Mouse (Mus musculus): ENCODE data around the gene Pea15a. TPM values are rescaled to one million over a fixed set of nuclear protein-coding genes. Genes with fewer than 3 reads are reported as not detected.

Gene Pea15a
- polyA plus RNA-seq, 1 experiment from 2014 or later: 121 TPM

DNA sequence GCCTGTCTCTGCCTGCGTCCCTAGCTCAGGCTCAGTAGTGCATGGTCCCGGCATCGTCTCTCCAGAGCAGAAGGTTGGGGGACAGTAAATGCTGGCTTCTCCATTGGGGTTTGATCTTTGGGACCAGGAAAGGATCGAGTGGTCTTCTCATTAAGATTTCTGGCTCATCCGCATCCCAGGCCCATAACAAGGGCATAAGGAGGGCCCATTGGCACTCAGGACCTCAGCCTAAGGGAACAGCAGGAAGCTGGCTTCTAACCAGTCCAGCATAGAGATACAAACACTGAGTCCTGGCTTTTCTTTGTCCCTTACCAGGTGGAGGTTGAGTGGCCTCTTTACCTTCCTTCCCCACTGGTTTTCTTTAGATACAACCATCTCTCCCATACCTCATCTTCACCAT lies 8.8 kb downstream of the Pea15a start:
- Histone ChIP-seq H3K27me3 (ENCODE audit: control insufficient read depth, insufficient read depth, low read length) (no peaks in the 10 kb centered on the region), H3K4me1 (ENCODE audit: control insufficient read depth, insufficient read depth, low read length) (peaks cover 2% of the 10 kb centered on the region), H3K27ac (replicated peaks; ENCODE audit: low read depth, low read length) (no peak overlapping the region), H3K36me3 (replicated peaks; ENCODE audit: control insufficient read depth, insufficient read depth, low read depth, low read length) (peaks cover 16% of the 10 kb centered on the region), H3K9ac (replicated peaks; ENCODE audit: low read length) (no peak overlapping the region), H3K9me3 (replicated peaks; ENCODE audit: control insufficient read depth, low read length) (no peaks in the 10 kb centered on the region), H3K4me3 (ENCODE audit: low read depth, low read length) (no peak overlapping the region), H3K4me2 (ENCODE audit: low read depth, low read length) (no peak overlapping the region)
- ATAC-seq (replicated peaks; ENCODE audit: insufficient number of reproducible peaks, low FRiP score, low TSS enrichment, low read depth): no peak
- DNase-seq (ENCODE audit: low spot score): no peak
- 91% methylated on average over 5 of the region's 5 CpGs for WGBS

- Histone ChIP-seq H3K36me3 (replicated peaks; ENCODE audit: control insufficient read depth, insufficient read depth, low read depth, low read length) (peaks cover 16% of the 10 kb centered on the region), H3K27ac (replicated peaks; ENCODE audit: low read depth, low read length) (no peak overlapping the region)
- ATAC-seq (replicated peaks; ENCODE audit: insufficient number of reproducible peaks, low FRiP score, low TSS enrichment, low read depth): no peak
Observed at GRCm38 (mm10) chr1:172197146-172197545, 9.5 kb downstream of the Pea15a start.

DNA sequence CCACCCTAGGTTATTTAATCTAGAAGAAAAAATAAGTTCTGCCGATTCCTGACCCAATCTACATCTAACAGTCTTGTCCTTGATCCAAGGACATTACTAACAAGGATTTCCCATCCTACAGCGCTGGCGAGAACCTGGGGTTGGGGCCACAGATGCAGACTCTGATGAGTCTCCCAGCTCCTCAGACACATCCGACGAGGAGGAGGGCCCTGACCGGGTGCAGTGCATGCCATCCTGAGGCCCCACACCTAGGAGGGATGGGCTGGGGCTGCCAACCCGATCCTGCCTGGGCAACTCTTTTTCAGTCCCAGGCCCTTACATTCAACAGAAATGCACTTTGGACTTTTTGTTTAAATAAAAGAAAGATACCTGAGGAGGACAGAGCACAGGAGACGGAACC lies 12.2 kb downstream of the Pea15a start:
- no peak overlapping the region for H3K4me2 ChIP-seq (ENCODE audit: low read depth, low read length)
- DNase-seq (ENCODE audit: low spot score): no peak

More at GRCm38 (mm10) chr1:172197146-172197545, 9.5 kb downstream of the Pea15a start:
- Histone ChIP-seq H3K4me1 (ENCODE audit: control insufficient read depth, insufficient read depth, low read length) (no peaks in the 10 kb centered on the region; the same call in 1 of the 2 replicates), H3K9ac (replicated peaks; ENCODE audit: low read length) (no peak overlapping the region), H3K4me3 (ENCODE audit: low read depth, low read length) (no peak overlapping the region), H3K4me2 (ENCODE audit: low read depth, low read length) (no peak overlapping the region), H3K9me3 (replicated peaks; ENCODE audit: control insufficient read depth, low read length) (no peaks in the 10 kb centered on the region), H3K27me3 (ENCODE audit: control insufficient read depth, insufficient read depth, low read length) (no peaks in the 10 kb centered on the region)
- no peak for DNase-seq (ENCODE audit: low spot score)
- 82% methylated on average over 3 of the region's 3 CpGs for WGBS

GRCm38 (mm10) chr1:172192217-172192616 lies 14.4 kb downstream of the Pea15a start:
- Histone ChIP-seq H3K27me3 (ENCODE audit: control insufficient read depth, insufficient read depth, low read length) (no peaks in the 10 kb centered on the region), H3K9ac (replicated peaks; ENCODE audit: low read length) (no peak overlapping the region), H3K27ac (replicated peaks; ENCODE audit: low read depth, low read length) (no peak overlapping the region), H3K36me3 (replicated peaks; ENCODE audit: control insufficient read depth, insufficient read depth, low read depth, low read length) (peaks cover 14% of the 10 kb centered on the region), H3K4me3 (ENCODE audit: low read depth, low read length) (no peak overlapping the region), H3K9me3 (replicated peaks; ENCODE audit: control insufficient read depth, low read length) (no peaks in the 10 kb centered on the region), H3K4me2 (ENCODE audit: low read depth, low read length) (no peak overlapping the region), H3K4me1 (ENCODE audit: control insufficient read depth, insufficient read depth, low read length) (no peaks in the 10 kb centered on the region)
- WGBS: 93% methylated on average over 3 of the region's 3 CpGs
- DNase-seq (ENCODE audit: low spot score): no peak
- ATAC-seq (replicated peaks; ENCODE audit: insufficient number of reproducible peaks, low FRiP score, low TSS enrichment, low read depth): no peak

More for the DNA sequence above, 12.2 kb downstream of the Pea15a start:
- Histone ChIP-seq H3K27ac (replicated peaks; ENCODE audit: low read depth, low read length) (no peak overlapping the region), H3K4me1 (ENCODE audit: control insufficient read depth, insufficient read depth, low read length) (no peaks in the 10 kb centered on the region), H3K27me3 (ENCODE audit: control insufficient read depth, insufficient read depth, low read length) (no peaks in the 10 kb centered on the region), H3K4me3 (ENCODE audit: low read depth, low read length) (no peak overlapping the region), H3K9me3 (replicated peaks; ENCODE audit: control insufficient read depth, low read length) (no peaks in the 10 kb centered on the region), H3K36me3 (replicated peaks; ENCODE audit: control insufficient read depth, insufficient read depth, low read depth, low read length) (peaks cover 20% of the 10 kb centered on the region), H3K9ac (replicated peaks; ENCODE audit: low read length) (no peak overlapping the region)
- WGBS: 86% methylated on average over 8 of the region's 8 CpGs
- no peak for ATAC-seq (replicated peaks; ENCODE audit: insufficient number of reproducible peaks, low FRiP score, low TSS enrichment, low read depth)

DNA sequence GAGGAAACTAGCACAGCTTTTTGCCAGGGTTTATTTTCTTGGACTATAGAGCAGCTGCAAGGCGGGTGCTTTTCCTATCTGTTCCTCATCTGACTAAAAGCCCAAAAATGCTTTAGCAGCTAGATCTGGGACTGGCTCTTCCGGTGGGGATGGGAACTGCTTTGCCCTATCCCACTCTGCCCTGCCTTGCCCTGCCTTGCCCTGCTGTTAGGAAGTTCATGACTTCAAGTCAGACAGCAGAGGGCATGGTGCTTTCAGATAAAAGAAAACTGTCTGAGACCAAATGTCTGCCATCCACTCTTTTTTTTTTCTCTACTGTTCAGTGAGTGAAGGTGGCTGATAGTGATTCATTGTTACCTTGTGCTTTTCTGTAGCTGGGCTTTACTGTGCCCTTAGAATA lies 15.0 kb downstream of the Pea15a start:
- H3K27ac ChIP-seq (replicated peaks; ENCODE audit: low read depth, low read length): no peak overlapping the region
- WGBS: 91% methylated on average over 2 of the region's 2 CpGs
- H3K36me3 ChIP-seq (replicated peaks; ENCODE audit: control insufficient read depth, insufficient read depth, low read depth, low read length): peaks cover 15% of the 10 kb centered on the region
- H3K4me1 ChIP-seq (ENCODE audit: control insufficient read depth, insufficient read depth, low read length): no peaks in the 10 kb centered on the region
- no peak overlapping the region for H3K4me2 ChIP-seq (ENCODE audit: low read depth, low read length)
- no peak overlapping the region for H3K4me3 ChIP-seq (ENCODE audit: low read depth, low read length)
- H3K9me3 ChIP-seq (replicated peaks; ENCODE audit: control insufficient read depth, low read length): no peaks in the 10 kb centered on the region
- H3K27me3 ChIP-seq (ENCODE audit: control insufficient read depth, insufficient read depth, low read length): no peaks in the 10 kb centered on the region
- ATAC-seq (replicated peaks; ENCODE audit: insufficient number of reproducible peaks, low FRiP score, low TSS enrichment, low read depth) (no peak), DNase-seq (ENCODE audit: low spot score) (no peak)
- no peak overlapping the region for H3K9ac ChIP-seq (replicated peaks; ENCODE audit: low read length)

DNA sequence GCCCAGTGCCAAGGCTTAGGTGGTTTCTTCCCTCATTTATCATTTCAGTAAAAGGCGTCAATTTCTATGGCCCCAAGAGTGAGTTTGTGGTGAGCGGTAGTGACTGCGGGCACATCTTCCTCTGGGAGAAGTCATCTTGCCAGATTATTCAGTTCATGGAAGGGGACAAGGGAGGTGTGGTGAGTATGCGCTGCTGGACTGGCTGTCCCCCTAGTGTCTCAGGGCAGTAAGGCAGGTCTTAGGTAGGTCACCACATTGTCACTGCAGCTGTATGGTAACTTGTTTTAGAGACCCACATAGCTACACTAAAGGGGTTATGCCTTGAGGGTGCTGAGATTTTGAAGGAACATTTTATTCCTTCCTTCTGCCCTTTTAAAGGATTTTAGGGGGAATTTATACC lies 17.7 kb downstream of the Pea15a start:
- Histone ChIP-seq H3K9me3 (replicated peaks; ENCODE audit: control insufficient read depth, low read length) (no peaks in the 10 kb centered on the region), H3K4me3 (ENCODE audit: low read depth, low read length) (no peak overlapping the region), H3K4me2 (ENCODE audit: low read depth, low read length) (no peak overlapping the region), H3K27ac (replicated peaks; ENCODE audit: low read depth, low read length) (no peak overlapping the region), H3K9ac (replicated peaks; ENCODE audit: low read length) (no peak overlapping the region), H3K27me3 (ENCODE audit: control insufficient read depth, insufficient read depth, low read length) (no peaks in the 10 kb centered on the region), H3K36me3 (replicated peaks; ENCODE audit: control insufficient read depth, insufficient read depth, low read depth, low read length) (peaks cover 7% of the 10 kb centered on the region), H3K4me1 (ENCODE audit: control insufficient read depth, insufficient read depth, low read length) (no peaks in the 10 kb centered on the region)
- WGBS: 73% methylated on average over 4 of the region's 4 CpGs
- no peak for ATAC-seq (replicated peaks; ENCODE audit: insufficient number of reproducible peaks, low FRiP score, low TSS enrichment, low read depth)
- peak; percentile 35 for DNase-seq (ENCODE audit: low spot score)

DNA sequence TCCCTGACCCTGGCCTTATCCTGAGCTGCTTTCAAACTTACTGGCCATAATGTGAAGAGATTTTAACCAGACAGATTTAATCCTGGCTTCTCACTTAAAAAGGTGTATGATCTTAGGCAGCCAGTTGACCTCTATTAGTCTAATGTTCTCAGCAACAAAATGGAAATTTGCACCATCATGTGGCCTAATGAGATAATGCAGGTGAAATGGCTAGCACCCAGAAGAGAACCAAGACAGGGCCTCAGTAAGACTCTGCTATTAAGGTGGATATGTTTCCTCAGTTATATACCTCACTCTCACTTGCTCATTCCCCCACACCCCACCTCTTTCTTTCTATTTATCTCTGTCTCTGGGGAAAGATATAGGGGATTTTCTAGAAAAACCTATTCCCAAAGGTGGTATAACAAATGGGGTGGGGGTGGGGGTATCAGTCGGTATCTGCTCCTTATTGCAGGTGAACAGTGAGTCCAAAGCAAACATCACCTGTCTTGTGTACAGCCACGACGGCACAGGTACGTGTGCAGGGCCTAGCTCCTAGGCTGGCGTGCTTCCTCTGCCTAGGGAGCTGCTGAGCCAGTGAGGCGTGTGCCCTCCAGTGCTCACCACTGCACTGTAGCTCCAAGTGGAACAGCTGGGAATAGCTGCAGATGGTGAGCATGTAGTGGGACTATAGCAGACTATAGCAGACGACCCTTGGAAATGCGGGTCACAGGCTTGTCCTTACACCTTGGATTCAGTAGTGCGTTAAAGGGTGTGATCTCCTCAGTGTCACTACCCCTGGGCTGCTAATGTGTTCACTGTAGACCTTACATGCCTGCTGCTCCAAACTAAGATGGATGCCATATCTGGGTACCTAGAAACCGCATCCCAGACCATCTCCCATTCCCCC lies 20.0 kb downstream of the Pea15a start:
- H3K27ac ChIP-seq (replicated peaks; ENCODE audit: low read depth, low read length): no peak overlapping the region
- H3K9me3 ChIP-seq (replicated peaks; ENCODE audit: control insufficient read depth, low read length): no peaks in the 10 kb centered on the region
- H3K27me3 ChIP-seq (ENCODE audit: control insufficient read depth, insufficient read depth, low read length): no peaks in the 10 kb centered on the region
- ATAC-seq (replicated peaks; ENCODE audit: insufficient number of reproducible peaks, low FRiP score, low TSS enrichment, low read depth) (0 out of 2 replicates have a peak, but pooled peaks have one; percentile 48), DNase-seq (ENCODE audit: low spot score) (peak; percentile 29)
- no peak overlapping the region for H3K4me3 ChIP-seq (ENCODE audit: low read depth, low read length)
- no peak overlapping the region for H3K4me2 ChIP-seq (ENCODE audit: low read depth, low read length)
- no peaks in the 10 kb centered on the region for H3K4me1 ChIP-seq (ENCODE audit: control insufficient read depth, insufficient read depth, low read length)
- peaks cover 7% of the 10 kb centered on the region for H3K36me3 ChIP-seq (replicated peaks; ENCODE audit: control insufficient read depth, insufficient read depth, low read depth, low read length)
- WGBS: 92% methylated on average over 10 of the region's 10 CpGs
- H3K9ac ChIP-seq (replicated peaks; ENCODE audit: low read length): no peak overlapping the region

DNA sequence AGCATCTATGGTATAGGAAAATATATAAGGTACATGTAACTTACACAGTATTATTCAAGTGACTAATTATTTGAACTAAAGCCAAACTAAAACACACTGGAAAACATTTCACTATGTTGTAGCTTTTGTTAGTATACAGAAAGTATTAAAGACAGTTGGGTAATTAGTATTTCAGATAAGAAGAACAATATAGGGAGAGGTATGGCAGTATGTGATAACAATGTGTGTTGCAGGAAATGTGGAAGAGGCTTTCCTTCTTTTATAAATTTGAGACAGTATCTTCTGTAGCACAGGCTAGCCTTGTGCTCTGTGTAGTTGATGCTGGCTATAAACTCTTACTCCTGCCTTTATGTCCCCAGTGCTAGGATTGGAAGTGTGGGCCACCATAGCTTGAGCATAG lies 22.7 kb downstream of the Pea15a start:
- H3K4me2 ChIP-seq (ENCODE audit: low read depth, low read length): no peak overlapping the region
- no peak for ATAC-seq (replicated peaks; ENCODE audit: insufficient number of reproducible peaks, low FRiP score, low TSS enrichment, low read depth)
- H3K27me3 ChIP-seq (ENCODE audit: control insufficient read depth, insufficient read depth, low read length): no peaks in the 10 kb centered on the region
- peaks cover 3% of the 10 kb centered on the region for H3K36me3 ChIP-seq (replicated peaks; ENCODE audit: control insufficient read depth, insufficient read depth, low read depth, low read length)
- H3K4me1 ChIP-seq (ENCODE audit: control insufficient read depth, insufficient read depth, low read length): no peaks in the 10 kb centered on the region
- no peak overlapping the region for H3K27ac ChIP-seq (replicated peaks; ENCODE audit: low read depth, low read length)
- no peak overlapping the region for H3K9ac ChIP-seq (replicated peaks; ENCODE audit: low read length)
- H3K4me3 ChIP-seq (ENCODE audit: low read depth, low read length): no peak overlapping the region
- no peak for DNase-seq (ENCODE audit: low spot score)
- H3K9me3 ChIP-seq (replicated peaks; ENCODE audit: control insufficient read depth, low read length): no peaks in the 10 kb centered on the region

Measured in embryonic facial prominence, embryonic 11.5 days (tissue).